Mouse (Mus musculus) testis, postnatal 14 days (tissue): ENCODE data around the gene Rbm19.

Source experiments
- DNase-seq: peaks from one replicate; pipeline ENCODE4 v3.0.0; 2021; ENCODE audit warnings: low spot score

The Rbm19 gene

GRCm38 (mm10) chr5:120135337-120135736, 19.1 kb downstream of the Rbm19 start:
- no peak for DNase-seq

DNA sequence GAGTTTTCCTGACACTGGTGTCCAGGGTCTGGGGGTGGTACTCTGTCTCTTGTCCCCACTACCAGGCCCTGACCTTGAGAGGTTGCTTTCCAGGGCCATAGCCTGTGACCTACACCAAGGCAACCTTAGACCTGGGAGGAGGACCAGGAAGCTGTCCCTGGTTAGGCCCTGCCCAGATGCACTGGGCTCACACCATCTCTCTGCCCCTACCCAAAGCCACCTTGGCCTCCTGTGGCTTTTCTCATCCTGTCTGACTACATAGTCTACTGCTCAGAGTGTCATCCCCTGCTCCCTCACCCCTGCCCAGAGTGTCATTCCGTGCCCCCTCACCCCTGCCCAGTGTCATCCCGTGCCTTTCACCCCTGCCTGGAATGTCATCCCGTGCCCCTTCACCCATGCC, 19.6 kb downstream of the Rbm19 start:
- no peak for DNase-seq

GRCm38 (mm10) chr5:120136236-120136675, 20.0 kb downstream of the Rbm19 start:
- DNase-seq = no peak

GRCm38 (mm10) chr5:120137038-120137437, 20.8 kb downstream of the Rbm19 start:
- DNase-seq = no peak

DNA sequence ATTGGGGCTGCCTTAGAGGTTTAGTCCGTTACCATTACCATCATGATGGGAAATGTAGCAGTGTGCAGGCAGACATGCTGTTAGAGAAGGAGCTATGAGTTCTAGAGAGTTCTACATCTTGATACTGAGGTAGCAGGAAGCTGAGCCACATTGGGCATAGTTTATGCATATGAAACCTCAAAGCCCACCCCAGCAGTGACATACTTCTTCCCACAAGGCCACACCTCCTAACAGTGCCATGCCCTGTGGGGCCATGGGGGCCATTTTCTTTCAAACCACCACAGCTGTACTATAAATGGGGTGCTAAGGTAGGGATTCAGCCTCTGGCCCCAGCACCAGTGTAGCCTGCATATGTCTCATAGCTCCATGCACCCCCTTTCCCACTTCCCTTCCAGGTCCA, 21.6 kb downstream of the Rbm19 start:
- DNase-seq = no peak

DNA sequence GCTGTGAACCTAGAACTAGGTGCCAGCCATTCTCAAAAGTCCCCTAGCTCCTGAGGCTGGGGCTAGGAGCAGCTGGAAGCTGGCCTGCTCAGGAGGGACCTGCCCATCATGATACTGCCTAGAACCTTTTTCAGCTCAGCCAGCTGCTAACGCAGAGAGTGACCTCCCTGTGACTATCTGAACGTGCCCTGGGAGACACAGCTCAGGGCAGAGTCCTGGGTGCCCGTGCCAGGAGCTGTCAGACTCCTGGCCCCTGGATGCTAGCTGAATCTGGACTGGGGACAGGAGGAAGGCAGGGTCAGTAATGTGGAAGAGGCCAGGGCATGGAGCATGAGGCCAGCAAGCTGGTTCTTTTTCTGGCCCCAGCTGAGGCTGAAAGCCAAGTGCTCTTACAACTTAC, 22.1 kb downstream of the Rbm19 start:
- no peak for DNase-seq

- no peak for DNase-seq
Observed at GRCm38 (mm10) chr5:120139224-120139623, 23.0 kb downstream of the Rbm19 start.

DNA sequence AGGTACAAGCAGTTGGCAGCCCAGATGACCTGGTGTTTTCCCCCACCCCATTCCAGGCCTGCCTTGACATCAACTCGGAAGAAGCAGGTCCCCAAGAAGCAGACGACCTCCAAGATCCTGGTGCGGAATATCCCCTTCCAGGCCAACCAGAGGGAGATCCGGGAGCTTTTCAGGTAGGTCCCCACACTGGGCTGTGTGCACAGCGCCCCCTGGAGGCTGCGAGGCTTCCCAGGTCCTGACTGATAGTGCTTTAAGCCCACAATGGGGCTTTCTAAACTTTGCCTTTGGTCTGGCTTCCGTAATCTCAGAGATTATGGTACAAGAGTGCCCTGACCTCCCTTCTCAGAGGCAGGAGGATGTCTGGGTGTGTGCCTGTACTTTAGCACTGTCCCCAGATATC, 27.7 kb downstream of the Rbm19 start:
- DNase-seq = no peak

GRCm38 (mm10) chr5:120145371-120146050, 29.2 kb downstream of the Rbm19 start:
- no peak for DNase-seq

DNA sequence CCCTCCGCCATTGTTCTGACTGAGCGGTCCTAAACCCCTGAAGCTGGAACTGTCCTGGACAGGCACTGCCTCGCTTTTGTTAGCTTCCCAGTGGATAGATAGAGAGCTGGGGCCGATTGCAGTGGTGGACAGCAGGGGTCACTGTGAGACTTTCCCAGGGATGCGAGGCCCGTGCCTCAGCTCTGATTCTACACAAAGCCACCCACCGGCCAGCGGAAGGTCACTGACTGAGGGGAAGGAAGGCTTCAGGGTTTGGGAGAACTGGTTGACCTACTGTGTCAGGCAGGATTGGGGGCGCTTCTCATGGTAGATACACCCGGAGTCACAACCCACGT, 29.8 kb downstream of the Rbm19 start:
- no peak for DNase-seq

DNA sequence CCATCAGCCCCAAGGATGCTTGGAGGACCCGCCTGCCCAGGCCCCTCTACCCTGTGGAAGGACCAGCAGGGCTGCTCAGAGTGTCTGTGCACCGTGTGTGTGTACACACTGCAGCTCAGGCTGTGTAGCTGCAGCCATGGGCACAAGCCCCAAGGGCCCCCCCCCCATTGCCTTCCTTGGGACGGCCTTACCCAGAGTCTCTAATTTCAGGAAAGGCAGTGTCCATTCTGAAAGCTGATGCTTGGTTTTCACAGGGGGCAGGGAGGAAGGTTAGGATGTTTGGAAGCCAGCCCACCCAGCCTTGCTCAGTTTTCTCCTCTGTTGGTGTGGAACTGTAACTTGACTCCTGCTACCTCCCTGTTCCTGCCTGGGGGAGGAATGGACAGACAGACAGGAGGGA, 30.6 kb downstream of the Rbm19 start:
- DNase-seq = no peak

- DNase-seq = no peak
Observed at GRCm38 (mm10) chr5:120148246-120148645, 32.0 kb downstream of the Rbm19 start.

GRCm38 (mm10) chr5:120151145-120151544, 34.9 kb downstream of the Rbm19 start:
- no peak for DNase-seq

DNA sequence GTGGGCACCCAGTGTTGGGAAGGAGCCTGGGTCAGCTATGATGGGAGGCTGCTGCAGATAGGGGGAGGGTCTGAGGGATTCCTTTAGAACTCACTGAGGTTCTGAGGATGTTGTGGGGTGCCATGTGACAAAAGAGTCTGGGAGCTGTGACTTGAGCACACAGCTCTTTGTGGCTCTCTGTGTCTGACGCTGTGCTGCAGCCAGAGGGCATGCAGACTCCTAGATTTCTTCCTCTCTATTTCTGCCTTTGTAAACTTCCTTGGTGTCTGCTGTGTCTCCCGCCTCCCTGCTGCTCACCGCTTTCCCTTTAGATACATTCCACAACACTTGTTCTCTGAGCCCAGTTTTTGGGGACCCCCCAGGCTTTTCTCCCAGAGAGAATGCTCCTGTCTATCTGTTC, 36.9 kb downstream of the Rbm19 start:
- no peak for DNase-seq

- DNase-seq = no peak
Observed at GRCm38 (mm10) chr5:120155672-120156071, 39.4 kb downstream of the Rbm19 start.

- no peak for DNase-seq
Observed at GRCm38 (mm10) chr5:120156166-120156909, 40.1 kb downstream of the Rbm19 start.

- DNase-seq = no peak
Observed at GRCm38 (mm10) chr5:120157115-120157514, 40.9 kb downstream of the Rbm19 start.

DNA sequence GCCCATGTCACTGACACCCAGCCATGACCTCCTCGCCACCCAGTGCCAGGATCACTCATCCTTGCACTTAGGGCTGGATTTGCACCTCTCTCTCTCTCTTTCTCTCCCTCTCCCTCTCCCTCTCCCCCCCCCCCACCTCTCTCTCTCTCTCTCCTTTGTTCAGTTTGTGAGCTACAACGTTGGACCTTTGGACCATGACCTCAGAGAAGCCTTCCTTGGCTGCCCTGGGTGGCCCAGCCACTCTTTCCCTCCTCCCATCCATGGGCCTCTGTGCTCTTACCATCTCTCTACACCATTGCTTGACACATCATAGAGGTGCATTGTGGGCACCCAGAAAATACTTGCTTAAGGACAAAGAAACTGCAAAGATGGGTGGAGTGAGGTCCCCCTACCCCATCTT, 42.2 kb downstream of the Rbm19 start:
- DNase-seq = no peak

DNA sequence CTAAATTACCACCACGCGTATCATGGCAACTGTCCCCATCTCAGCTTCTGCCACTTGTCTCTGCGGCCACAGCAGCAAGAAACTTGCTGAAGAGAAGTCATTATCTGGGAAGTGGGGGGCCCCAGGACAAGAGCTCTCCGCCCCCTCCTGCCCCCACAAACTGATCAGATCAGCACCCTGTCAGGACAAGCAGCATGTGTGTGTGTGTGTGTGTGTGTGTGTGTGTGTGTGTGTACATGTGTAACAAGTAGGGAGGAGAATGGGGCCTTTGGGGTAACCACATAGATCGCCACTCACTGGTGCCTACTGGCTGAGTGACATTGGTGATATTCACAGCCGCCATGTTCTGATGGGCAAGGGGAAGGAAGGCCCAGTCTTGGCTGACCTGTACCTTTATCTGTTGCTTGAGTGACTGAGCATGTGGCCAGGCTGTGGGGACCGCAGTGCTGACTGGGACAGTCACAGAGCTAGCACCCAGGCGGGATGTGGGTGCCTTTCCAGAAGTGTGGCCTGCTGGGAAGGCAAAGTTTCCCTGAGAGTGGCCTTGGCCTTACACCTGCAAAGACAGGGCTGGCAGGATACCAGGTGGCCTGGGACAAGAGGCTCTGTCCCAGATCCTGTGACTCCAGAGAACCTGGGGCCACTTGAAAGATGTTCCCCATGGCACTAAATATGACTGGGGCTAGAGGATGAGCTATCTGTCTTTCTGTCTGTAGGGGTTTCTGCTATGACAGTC, 44.8 kb downstream of the Rbm19 start:
- no peak for DNase-seq

- DNase-seq = no peak
Observed at GRCm38 (mm10) chr5:120162689-120163088, 46.4 kb downstream of the Rbm19 start.

- no peak for DNase-seq
Observed at GRCm38 (mm10) chr5:120163428-120163827, 47.2 kb downstream of the Rbm19 start.

- DNase-seq = no peak
Observed at GRCm38 (mm10) chr5:120164450-120164849, 48.2 kb downstream of the Rbm19 start.
